Comparison of ENCODE assay signal across 18 mouse cellular contexts in the genomic region with DNA sequence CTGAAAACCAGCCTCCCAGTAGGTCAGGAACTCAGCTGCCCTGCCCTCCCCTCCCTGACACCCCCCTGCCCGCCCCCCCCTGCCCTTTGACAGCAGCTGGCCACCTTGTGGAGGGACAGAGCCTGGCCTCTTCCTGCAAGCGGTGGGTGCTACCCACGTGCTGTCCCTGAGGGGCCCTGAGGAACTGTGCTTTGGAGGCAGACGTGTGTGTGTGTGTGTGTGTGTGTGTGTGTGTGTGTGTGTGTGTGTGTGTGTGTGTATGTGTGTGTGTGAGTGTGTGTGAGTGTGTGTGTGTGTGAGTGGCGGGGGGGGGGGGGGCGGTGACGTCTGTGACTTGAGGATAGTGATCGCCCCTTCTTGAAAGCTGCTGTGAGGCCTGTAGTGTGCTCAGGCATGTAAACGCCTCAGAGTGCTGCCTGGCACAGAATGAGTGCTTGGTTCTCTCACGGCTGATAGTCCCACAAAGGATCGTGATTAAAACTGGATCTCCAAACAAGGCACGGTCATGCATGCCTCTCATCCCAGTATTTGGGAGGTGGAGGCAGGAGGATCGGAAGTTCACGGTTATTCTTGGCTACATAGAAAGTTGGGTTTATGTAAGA. TPM values are rescaled to one million over a fixed set of nuclear protein-coding genes. Genes with fewer than 3 reads are reported as not detected.
DNase-seq lines count a peak whose midpoint lies in the region; ATAC-seq lines count a peak whose summit lies in the region.
"Had no signal": no experiment of that assay in that cellular context is flagged by ENCODE, and none has a peak within 500 bp of the region (broad histone marks: within the 10 kb centered on the region; RNA-seq: fewer than 3 reads in every experiment).

No protein-coding gene starts in this region.

- no peak overlapping the region for H3K9ac ChIP-seq in neural tube, embryonic 12.5 days
- no peak overlapping the region for H3K9ac ChIP-seq in hindbrain, embryonic 12.5 days
- no peak overlapping the region for H3K9ac ChIP-seq in midbrain, embryonic 14.5 days (replicated peaks; ENCODE audit: low read length)
- H3K9ac ChIP-seq: liver, postnatal 0 days had no signal

- ATAC-seq in neural tube, embryonic 12.5 days (ENCODE audit: low FRiP score, low read depth): no peak
- peak; percentile 48 for ATAC-seq in hindbrain, embryonic 12.5 days (ENCODE audit: low FRiP score)
- ATAC-seq in midbrain, embryonic 14.5 days (ENCODE audit: low FRiP score, low TSS enrichment): no peak
- ATAC-seq: liver, postnatal 0 days had no signal

- intact Hi-C loops in left cerebral cortex, postnatal 25 days (cut with DNase I): no loop called here

- WGBS in neural tube, embryonic 12.5 days: 72% methylated on average over 11 of the region's 14 CpGs
- WGBS in hindbrain, embryonic 12.5 days: 81% methylated on average over 10 of the region's 14 CpGs
- WGBS in midbrain, embryonic 14.5 days: 71% methylated on average over 13 of the region's 14 CpGs

- no peak for DNase-seq in neural tube, embryonic 10.5 days (ENCODE audit: extremely low spot score, low spot score)
- no peak for DNase-seq in midbrain, embryonic 14.5 days
- no peak for DNase-seq in adrenal gland, adult (ENCODE audit: inconsistent age in 2 of 2, low spot score in 1 of 2)
- no peak for DNase-seq in left cerebral cortex, adult 9 months (ENCODE audit: low spot score in 2 of 2)
- no peak for DNase-seq in left cerebral cortex, postnatal 25 days (ENCODE audit: low spot score in 2 of 2)
- DNase-seq: adrenal gland, postnatal 36 days; cerebellum, adult 9-11 months; gastrocnemius, postnatal 10 days; heart, adult 18-20 months; kidney, adult 8-10 months; kidney, postnatal 25 days; liver; liver, postnatal 0 days; lung, postnatal 14 days; right cerebral cortex, postnatal 4 days had no signal

- peaks cover 4% of the 10 kb centered on the region for H3K4me1 ChIP-seq in neural tube, embryonic 12.5 days
- H3K4me1 ChIP-seq in hindbrain, embryonic 12.5 days: peaks cover 2% of the 10 kb centered on the region; the same call in 1 of the 2 replicates
- H3K4me1 ChIP-seq in midbrain, embryonic 14.5 days (ENCODE audit: control insufficient read depth, insufficient read depth, low read length): no peaks in the 10 kb centered on the region

- no peak overlapping the region for H3K4me3 ChIP-seq in neural tube, embryonic 12.5 days
- H3K4me3 ChIP-seq in hindbrain, embryonic 12.5 days: no peak overlapping the region
- H3K4me3 ChIP-seq in midbrain, embryonic 14.5 days (replicated peaks; ENCODE audit: low read depth, low read length): no peak overlapping the region

- H3K4me2 ChIP-seq in neural tube, embryonic 12.5 days (replicated peaks): no peak overlapping the region
- no peak overlapping the region for H3K4me2 ChIP-seq in hindbrain, embryonic 12.5 days (replicated peaks)
- no peak overlapping the region for H3K4me2 ChIP-seq in midbrain, embryonic 14.5 days (ENCODE audit: low read length)

- no peaks in the 10 kb centered on the region for H3K36me3 ChIP-seq in neural tube, embryonic 12.5 days
- no peaks in the 10 kb centered on the region for H3K36me3 ChIP-seq in hindbrain, embryonic 12.5 days
- H3K36me3 ChIP-seq in midbrain, embryonic 14.5 days (ENCODE audit: control insufficient read depth, insufficient read depth, low read length): no peaks in the 10 kb centered on the region

- peak overlapping the region; percentile 62; the same call in 1 of the 2 replicates for H3K27ac ChIP-seq in neural tube, embryonic 12.5 days
- peak overlapping the region; percentile 86 for H3K27ac ChIP-seq in hindbrain, embryonic 12.5 days
- H3K27ac ChIP-seq in midbrain, embryonic 14.5 days (replicated peaks; ENCODE audit: low read depth, low read length): peak overlapping the region; percentile 84

- H3K27me3 ChIP-seq in neural tube, embryonic 12.5 days (replicated peaks): 0 out of 2 replicates have a peak, but pooled peaks cover 3% of the 10 kb centered on the region
- no peaks in the 10 kb centered on the region for H3K27me3 ChIP-seq in hindbrain, embryonic 12.5 days
- H3K27me3 ChIP-seq in midbrain, embryonic 14.5 days (ENCODE audit: control insufficient read depth, insufficient read depth, low read length): no peaks in the 10 kb centered on the region

- no peaks in the 10 kb centered on the region for H3K9me3 ChIP-seq in neural tube, embryonic 12.5 days
- no peaks in the 10 kb centered on the region for H3K9me3 ChIP-seq in hindbrain, embryonic 12.5 days (replicated peaks)
- no peaks in the 10 kb centered on the region for H3K9me3 ChIP-seq in midbrain, embryonic 14.5 days (ENCODE audit: control insufficient read depth, low read length)
- H3K9me3 ChIP-seq: megakaryocyte, embryonic 14.5 days had no signal

RNA-seq across cellular contexts. Expression of gene Ddost, which starts 10.5 kb away (rescaled TPM):
- 226 and 241 TPM in 2 replicates for polyA plus RNA-seq in neural tube, embryonic 12.5 days (2016; fragmentation: Nextera tagmentation; extraction: Ambion mirVana)
- polyA plus RNA-seq in hindbrain, embryonic 12.5 days (2016; fragmentation: Nextera tagmentation; extraction: Ambion mirVana): 243 and 250 TPM in 2 replicates
- 177 and 184 TPM in 2 replicates for polyA plus RNA-seq in midbrain, embryonic 14.5 days (2014; fragmentation: Nextera tagmentation; extraction: Ambion mirVana)
- 10 to 100 TPM; 94.8 to 96.3 TPM for total RNA-seq in left cerebral cortex, postnatal 25 days (2021)

RNA-seq across cellular contexts. Expression of gene Pink1, which starts 32.1 kb away (rescaled TPM):
- polyA plus RNA-seq in neural tube, embryonic 12.5 days (2016; fragmentation: Nextera tagmentation; extraction: Ambion mirVana): 82.7 and 87.3 TPM in 2 replicates
- 79.8 and 81.0 TPM in 2 replicates for polyA plus RNA-seq in hindbrain, embryonic 12.5 days (2016; fragmentation: Nextera tagmentation; extraction: Ambion mirVana)
- 54.1 and 74.7 TPM in 2 replicates for polyA plus RNA-seq in midbrain, embryonic 14.5 days (2014; fragmentation: Nextera tagmentation; extraction: Ambion mirVana)
- 100 to 1,000 TPM; 261 to 283 TPM for total RNA-seq in left cerebral cortex, postnatal 25 days (2021)

RNA-seq across cellular contexts. Expression of gene Kif17, which starts 43.8 kb away (rescaled TPM):
- polyA plus RNA-seq in neural tube, embryonic 12.5 days (2016; fragmentation: Nextera tagmentation; extraction: Ambion mirVana): 1.1 and 1.7 TPM in 2 replicates
- 1.4 and 1.5 TPM in 2 replicates for polyA plus RNA-seq in hindbrain, embryonic 12.5 days (2016; fragmentation: Nextera tagmentation; extraction: Ambion mirVana)
- 2.5 and 2.9 TPM in 2 replicates for polyA plus RNA-seq in midbrain, embryonic 14.5 days (2014; fragmentation: Nextera tagmentation; extraction: Ambion mirVana)
- total RNA-seq in left cerebral cortex, postnatal 25 days (2021): 10 to 100 TPM; 23.7 to 25.1 TPM

RNA-seq across cellular contexts. Expression of gene Sh2d5, which starts 43.8 kb away (rescaled TPM):
- polyA plus RNA-seq in neural tube, embryonic 12.5 days (2016; fragmentation: Nextera tagmentation; extraction: Ambion mirVana): 4.1 and 4.6 TPM in 2 replicates
- polyA plus RNA-seq in hindbrain, embryonic 12.5 days (2016; fragmentation: Nextera tagmentation; extraction: Ambion mirVana): 5.3 and 5.4 TPM in 2 replicates
- polyA plus RNA-seq in midbrain, embryonic 14.5 days (2014; fragmentation: Nextera tagmentation; extraction: Ambion mirVana): 7.7 and 9.4 TPM in 2 replicates
- total RNA-seq in left cerebral cortex, postnatal 25 days (2021): 10 to 100 TPM; 60.0 to 68.4 TPM
- total RNA-seq: heart, adult 18-20 months had no signal
